Mouse (Mus musculus) liver, embryonic 15.5 days (tissue): Measurements from ENCODE around the gene Acbd3. TPM values are rescaled to one million over a fixed set of nuclear protein-coding genes. Genes with fewer than 3 reads are reported as not detected.

Experiments used
- ATAC-seq: fragments of 200-750 bp; cut with Nextera tagmentation; 2 replicates; pipeline ENCODE4 v1.8.0; 2017; ENCODE audit warnings: moderate number of reproducible peaks, mild to moderate bottlenecking, moderate library complexity; ENCODE audit not compliant: insufficient read depth
- H3K27ac ChIP-seq: fragments of 300-500 bp; sonication (generic); replicated peaks from 2 replicates; pipeline ENCODE4 v1.5.1; 2015; ENCODE audit warnings: mild to moderate bottlenecking, inconsistent platforms
- H3K27me3 ChIP-seq: fragments of 300-500 bp; sonication (generic); 2 replicates; pipeline ENCODE4 v1.6.1; 2015; ENCODE audit warnings: mild to moderate bottlenecking, inconsistent platforms
- H3K36me3 ChIP-seq: fragments of 300-500 bp; sonication (generic); replicated peaks from 2 replicates; pipeline ENCODE4 v1.6.1; 2015; ENCODE audit warnings: moderate library complexity, mild to moderate bottlenecking, inconsistent platforms
- H3K4me1 ChIP-seq: fragments of 300-500 bp; sonication (generic); replicated peaks from 2 replicates; pipeline ENCODE4 v1.6.1; 2015; ENCODE audit warnings: inconsistent platforms
- H3K4me2 ChIP-seq: fragments of 300-500 bp; sonication (generic); 2 replicates; pipeline ENCODE4 v1.6.1; 2015; ENCODE audit warnings: moderate library complexity, mild to moderate bottlenecking, inconsistent platforms
- H3K4me3 ChIP-seq: fragments of 300-500 bp; sonication (generic); replicated peaks from 2 replicates; pipeline ENCODE4 v1.5.1; 2015; ENCODE audit warnings: mild to moderate bottlenecking, inconsistent platforms
- H3K9ac ChIP-seq: fragments of 300-500 bp; sonication (generic); 2 replicates; pipeline ENCODE4 v1.6.1; 2015; ENCODE audit warnings: moderate library complexity, mild to moderate bottlenecking, inconsistent platforms
- H3K9me3 ChIP-seq: fragments of 300-500 bp; sonication (generic); replicated peaks from 2 replicates; pipeline ENCODE4 v1.6.1; 2016; ENCODE audit warnings: inconsistent platforms
- WGBS: fragments of 180-500 bp; shearing (Covaris S2); methylation state at CpG from one replicate; pipeline ENCODE4 v1.1.7; 2015; ENCODE audit warnings: mixed read lengths; ENCODE audit not compliant: insufficient replicate concordance; 5-methylcytosine and 5-hydroxymethylcytosine counted together
- polyA plus RNA-seq: library from polyadenylated mRNA; unstranded; fragments of >200 nt; fragmentation: Nextera tagmentation; extraction: Ambion mirVana; gene quantifications from 2 replicates; pipeline ENCODE4 v1.2.1, GENCODE M21; 2015

Acbd3 gene
- 7.6 and 8.3 TPM in 2 replicates for polyA plus RNA-seq

GRCm38 (mm10) chr1:180725704-180726179 lies at the start of gene Acbd3:
Gene Acbd3, plus strand, starts transcription at chr1:180726043.
- peaks cover 88% of the 10 kb centered on the region for H3K4me1 ChIP-seq
- peak within 1 kb of the TSS; percentile 93 for H3K27ac ChIP-seq
- whole genome bisulfite sequencing, result under 1% methylated on average over 52 of the region's 52 CpGs
- peak within 1 kb of the TSS; percentile 94 for H3K9ac ChIP-seq
- H3K4me3 ChIP-seq, result peak within 1 kb of the TSS; percentile 100
- ATAC-seq, result peak; percentile 88
- no peaks in the 10 kb centered on the region for H3K9me3 ChIP-seq
- no peaks in the 10 kb centered on the region for H3K36me3 ChIP-seq
- H3K27me3 ChIP-seq, result no peaks in the 10 kb centered on the region
- peak within 1 kb of the TSS; percentile 87 for H3K4me2 ChIP-seq

- 78% methylated on average over 7 of the region's 7 CpGs for WGBS
These were observed 34.6 kb upstream of the Acbd3 start for GRCm38 (mm10) chr1:180691284-180691683.

GRCm38 (mm10) chr1:180696626-180697352 lies 29.1 kb upstream of the Acbd3 start, which contains the start of gene Mixl1:
Gene Mixl1, minus strand, starts transcription at chr1:180697034.
- H3K9ac ChIP-seq, result no peak within 1 kb of the TSS
- peak within 1 kb of the TSS; percentile 46 for H3K4me3 ChIP-seq
- H3K27ac ChIP-seq, result no peak within 1 kb of the TSS
- 2% methylated on average over 79 of the region's 79 CpGs for WGBS
- H3K4me1 ChIP-seq, result peaks cover 6% of the 10 kb centered on the region
- H3K4me2 ChIP-seq, result peak within 1 kb of the TSS; percentile 65
- H3K27me3 ChIP-seq, result peaks cover 62% of the 10 kb centered on the region
- peaks cover 4% of the 10 kb centered on the region; the same call in 1 of the 2 replicates for H3K36me3 ChIP-seq
- no peaks in the 10 kb centered on the region for H3K9me3 ChIP-seq
- ATAC-seq, result 0 out of 2 replicates have a peak, but pooled peaks have one; percentile 15

More at GRCm38 (mm10) chr1:180691284-180691683, 34.6 kb upstream of the Acbd3 start:
- Histone ChIP-seq H3K9ac (no peak overlapping the region), H3K27ac (no peak overlapping the region), H3K4me2 (no peak overlapping the region), H3K4me3 (no peak overlapping the region), H3K36me3 (peaks cover 48% of the 10 kb centered on the region), H3K9me3 (no peaks in the 10 kb centered on the region), H3K27me3 (peaks cover 23% of the 10 kb centered on the region), H3K4me1 (no peaks in the 10 kb centered on the region)
- no peak for ATAC-seq

GRCm38 (mm10) chr1:180698063-180698462 lies 27.8 kb upstream of the Acbd3 start:
- ATAC-seq, result no peak
- Histone ChIP-seq H3K27me3 (peaks cover 62% of the 10 kb centered on the region), H3K36me3 (no peaks in the 10 kb centered on the region), H3K4me1 (peaks cover 6% of the 10 kb centered on the region), H3K27ac (no peak overlapping the region), H3K9ac (no peak overlapping the region), H3K9me3 (no peaks in the 10 kb centered on the region), H3K4me2 (no peak overlapping the region), H3K4me3 (no peak overlapping the region)
- WGBS, result 27% methylated on average over 5 of the region's 5 CpGs

GRCm38 (mm10) chr1:180703400-180703799 lies 22.4 kb upstream of the Acbd3 start:
- WGBS, result 30% methylated on average over 6 of the region's 6 CpGs
- Histone ChIP-seq H3K36me3 (no peaks in the 10 kb centered on the region), H3K4me1 (peaks cover 17% of the 10 kb centered on the region; the same call in 1 of the 2 replicates), H3K27ac (no peak overlapping the region), H3K4me2 (0 out of 2 replicates have a peak overlapping the region, but pooled peaks have one; percentile 5), H3K4me3 (no peak overlapping the region), H3K27me3 (peaks cover 18% of the 10 kb centered on the region), H3K9ac (no peak overlapping the region), H3K9me3 (no peaks in the 10 kb centered on the region)
- ATAC-seq, result no peak

- WGBS, result 37% methylated on average over 3 of the region's 3 CpGs
- no peak for ATAC-seq
- Histone ChIP-seq H3K27ac (no peak overlapping the region), H3K9ac (no peak overlapping the region), H3K36me3 (no peaks in the 10 kb centered on the region), H3K27me3 (no peaks in the 10 kb centered on the region), H3K4me1 (peaks cover 27% of the 10 kb centered on the region; the same call in 1 of the 2 replicates), H3K4me2 (no peak overlapping the region), H3K9me3 (no peaks in the 10 kb centered on the region), H3K4me3 (no peak overlapping the region)
These were observed 18.5 kb upstream of the Acbd3 start for GRCm38 (mm10) chr1:180707368-180707767.

GRCm38 (mm10) chr1:180707813-180708212 lies 18.0 kb upstream of the Acbd3 start:
- Histone ChIP-seq H3K27me3 (no peaks in the 10 kb centered on the region), H3K4me1 (peaks cover 27% of the 10 kb centered on the region; the same call in 1 of the 2 replicates), H3K4me3 (no peak overlapping the region), H3K9ac (no peak overlapping the region), H3K9me3 (no peaks in the 10 kb centered on the region), H3K27ac (no peak overlapping the region), H3K36me3 (no peaks in the 10 kb centered on the region), H3K4me2 (no peak overlapping the region)
- WGBS, result 45% methylated on average over 3 of the region's 3 CpGs
- peak; percentile 41; the same call in 1 of the 2 replicates for ATAC-seq

GRCm38 (mm10) chr1:180708935-180709776 lies 16.7 kb upstream of the Acbd3 start:
- Histone ChIP-seq H3K36me3 (no peaks in the 10 kb centered on the region), H3K27ac (no peak overlapping the region), H3K9me3 (no peaks in the 10 kb centered on the region), H3K4me3 (no peak overlapping the region), H3K4me2 (no peak overlapping the region), H3K9ac (no peak overlapping the region), H3K4me1 (peaks cover 28% of the 10 kb centered on the region), H3K27me3 (peaks cover 4% of the 10 kb centered on the region; the same call in 1 of the 2 replicates)
- WGBS, result 42% methylated on average over 14 of the region's 14 CpGs
- ATAC-seq, result no peak

GRCm38 (mm10) chr1:180718756-180719155 lies 7.1 kb upstream of the Acbd3 start:
- no peak for ATAC-seq
- 34% methylated on average over 5 of the region's 5 CpGs for WGBS

GRCm38 (mm10) chr1:180719483-180719882 lies 6.4 kb upstream of the Acbd3 start:
- H3K4me2 ChIP-seq, result no peak overlapping the region
- H3K27ac ChIP-seq, result no peak overlapping the region
- 62% methylated on average over 6 of the region's 6 CpGs for WGBS
- ATAC-seq, result no peak
- H3K9ac ChIP-seq, result no peak overlapping the region
- H3K27me3 ChIP-seq, result no peaks in the 10 kb centered on the region
- no peak overlapping the region for H3K4me3 ChIP-seq
- H3K36me3 ChIP-seq, result no peaks in the 10 kb centered on the region
- peaks cover 41% of the 10 kb centered on the region for H3K4me1 ChIP-seq
- no peaks in the 10 kb centered on the region for H3K9me3 ChIP-seq

More at GRCm38 (mm10) chr1:180718756-180719155, 7.1 kb upstream of the Acbd3 start:
- no peak overlapping the region for H3K9ac ChIP-seq
- no peak overlapping the region for H3K4me3 ChIP-seq
- peaks cover under 1% of the 10 kb centered on the region; the same call in 1 of the 2 replicates for H3K27me3 ChIP-seq
- H3K4me2 ChIP-seq, result no peak overlapping the region
- H3K9me3 ChIP-seq, result no peaks in the 10 kb centered on the region
- no peak overlapping the region for H3K27ac ChIP-seq
- H3K36me3 ChIP-seq, result no peaks in the 10 kb centered on the region
- H3K4me1 ChIP-seq, result peaks cover 39% of the 10 kb centered on the region
